Mouse (Mus musculus): ENCODE data around the gene Cdc42se2. TPM values are rescaled to one million over a fixed set of nuclear protein-coding genes. Genes with fewer than 3 reads are reported as not detected.

The Cdc42se2 gene
- total and polyA plus RNA-seq, 2 experiments = 8.0 to 9.2 TPM

DNA sequence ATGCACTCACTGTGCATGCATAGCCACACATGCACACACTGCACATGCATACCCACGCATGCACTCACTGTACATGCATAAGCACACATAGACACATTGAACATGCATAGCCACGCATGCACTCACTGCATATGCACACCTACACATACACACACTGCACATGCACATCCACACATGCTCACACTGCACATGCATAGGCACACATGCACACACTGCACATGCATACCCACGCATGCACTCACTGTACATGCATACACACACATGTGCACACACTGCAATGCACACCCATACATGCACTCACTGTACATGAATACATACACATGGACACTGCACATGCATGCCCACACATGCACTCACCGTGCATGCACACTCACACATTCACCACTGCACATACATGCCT is 4.0 kb upstream of the Cdc42se2 start:
- Histone ChIP-seq H3K4me3 (ENCODE audit: insufficient read depth, low read depth, low read length) (no peak overlapping the region), H3K36me3 (ENCODE audit: control insufficient read depth, insufficient read depth, low read length) (no peaks in the 10 kb centered on the region), H3K27ac (replicated peaks; ENCODE audit: insufficient read depth, low read depth, low read length) (no peak overlapping the region), H3K79me2 (ENCODE audit: control insufficient read depth, insufficient read depth, low read length) (no peaks in the 10 kb centered on the region), H3K4me1 (ENCODE audit: control insufficient read depth, insufficient read depth, low read length) (peaks cover 1% of the 10 kb centered on the region; the same call in 1 of the 2 replicates), H3K9ac (ENCODE audit: low read depth, low read length) (no peak overlapping the region), H3K27me3 (ENCODE audit: control insufficient read depth, insufficient read depth, low read length) (no peaks in the 10 kb centered on the region)
- no peak for DNase-seq (ENCODE audit: extremely low read depth, low read depth, low spot score)
- WGBS = 94% methylated on average over 4 of the region's 4 CpGs
- TF ChIP-seq CTCF (IDR thresholded peaks at IDR 0.05; ENCODE audit: low read depth, low read length) = no peak
- no peak for TF ChIP-seq POLR2A (IDR thresholded peaks at IDR 0.05; ENCODE audit: extremely low read depth, insufficient read depth, low read length)

DNA sequence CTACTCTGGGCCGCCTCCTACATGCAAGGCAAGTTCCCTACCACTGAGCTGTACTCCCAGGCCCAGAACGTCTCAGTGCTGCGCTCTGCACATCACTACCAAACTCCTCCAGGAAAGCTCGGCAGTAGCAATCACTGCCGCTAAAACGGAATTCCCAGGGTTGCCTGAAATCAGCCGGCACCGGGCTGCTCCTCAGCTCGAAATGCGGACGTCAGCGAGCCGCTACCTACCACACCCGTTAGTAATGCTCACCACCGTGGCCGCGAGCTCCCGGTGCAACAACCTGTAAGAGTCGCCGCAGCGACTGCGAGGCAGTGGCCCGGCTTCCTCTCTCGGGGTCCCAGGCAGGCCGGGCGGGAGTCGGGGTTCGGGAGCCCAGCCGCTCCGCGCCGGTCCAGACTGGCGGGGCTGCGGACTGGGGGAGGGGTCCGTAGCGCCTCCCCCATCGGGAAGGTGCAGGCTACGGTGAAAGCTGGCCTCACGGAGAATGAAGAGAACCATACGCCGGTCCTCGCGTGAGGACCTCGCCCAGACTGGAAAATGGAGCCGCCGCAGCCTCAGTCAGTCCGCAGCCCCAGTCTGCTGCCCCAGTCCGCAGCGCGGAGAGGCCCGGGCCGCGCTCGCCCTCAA is 502 bp downstream of the Cdc42se2 start:
- Histone ChIP-seq H3K27me3 (ENCODE audit: control insufficient read depth, insufficient read depth, low read length) (no peaks in the 10 kb centered on the region), H3K9ac (ENCODE audit: low read depth, low read length) (peak overlapping the region; percentile 88), H3K79me2 (ENCODE audit: control insufficient read depth, insufficient read depth, low read length) (peaks cover 12% of the 10 kb centered on the region; the same call in 1 of the 2 replicates), H3K4me3 (ENCODE audit: insufficient read depth, low read depth, low read length) (peak overlapping the region; percentile 79), H3K27ac (replicated peaks; ENCODE audit: insufficient read depth, low read depth, low read length) (peak overlapping the region; percentile 63), H3K36me3 (ENCODE audit: control insufficient read depth, insufficient read depth, low read length) (no peaks in the 10 kb centered on the region), H3K4me1 (ENCODE audit: control insufficient read depth, insufficient read depth, low read length) (peaks cover 1% of the 10 kb centered on the region; the same call in 1 of the 2 replicates)
- DNase-seq (ENCODE audit: extremely low read depth, low read depth, low spot score) = peak; percentile 28
- TF ChIP-seq POLR2A (IDR thresholded peaks at IDR 0.05; ENCODE audit: extremely low read depth, insufficient read depth, low read length) = no peak
- TF ChIP-seq CTCF (IDR thresholded peaks at IDR 0.05; ENCODE audit: low read depth, low read length) = no peak
- WGBS = under 1% methylated on average over 54 of the region's 54 CpGs

DNA sequence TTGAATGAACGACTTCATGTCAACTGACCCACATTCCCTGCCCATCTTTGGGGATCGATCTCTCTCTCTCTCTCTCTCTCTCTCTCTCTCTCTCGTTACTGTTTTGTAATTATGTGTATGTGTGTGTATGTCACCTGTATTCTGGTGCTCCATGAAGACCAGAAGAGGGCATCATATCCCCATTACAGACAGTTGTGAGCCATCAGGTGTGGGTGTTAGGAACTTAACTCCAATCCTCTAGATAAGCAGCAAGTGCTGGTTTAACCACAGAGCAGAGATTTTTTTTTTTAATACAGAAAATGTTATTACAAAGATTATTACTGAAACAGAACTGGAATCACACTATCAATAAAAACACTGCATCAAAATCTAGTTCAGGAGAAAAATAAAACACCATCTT is 1.9 kb downstream of the Cdc42se2 start:
- Histone ChIP-seq H3K27ac (replicated peaks; ENCODE audit: insufficient read depth, low read depth, low read length) (no peak overlapping the region), H3K4me3 (ENCODE audit: insufficient read depth, low read depth, low read length) (no peak overlapping the region), H3K79me2 (ENCODE audit: control insufficient read depth, insufficient read depth, low read length) (peaks cover 17% of the 10 kb centered on the region; the same call in 1 of the 2 replicates), H3K27me3 (ENCODE audit: control insufficient read depth, insufficient read depth, low read length) (no peaks in the 10 kb centered on the region), H3K4me1 (ENCODE audit: control insufficient read depth, insufficient read depth, low read length) (peaks cover 1% of the 10 kb centered on the region; the same call in 1 of the 2 replicates), H3K36me3 (ENCODE audit: control insufficient read depth, insufficient read depth, low read length) (no peaks in the 10 kb centered on the region), H3K9ac (ENCODE audit: low read depth, low read length) (no peak overlapping the region)
- TF ChIP-seq CTCF (IDR thresholded peaks at IDR 0.05; ENCODE audit: low read depth, low read length) (no peak), POLR2A (IDR thresholded peaks at IDR 0.05; ENCODE audit: extremely low read depth, insufficient read depth, low read length) (no peak)
- DNase-seq (ENCODE audit: extremely low read depth, low read depth, low spot score) = no peak
- 88% methylated on average over 3 of the region's 3 CpGs for WGBS

DNA sequence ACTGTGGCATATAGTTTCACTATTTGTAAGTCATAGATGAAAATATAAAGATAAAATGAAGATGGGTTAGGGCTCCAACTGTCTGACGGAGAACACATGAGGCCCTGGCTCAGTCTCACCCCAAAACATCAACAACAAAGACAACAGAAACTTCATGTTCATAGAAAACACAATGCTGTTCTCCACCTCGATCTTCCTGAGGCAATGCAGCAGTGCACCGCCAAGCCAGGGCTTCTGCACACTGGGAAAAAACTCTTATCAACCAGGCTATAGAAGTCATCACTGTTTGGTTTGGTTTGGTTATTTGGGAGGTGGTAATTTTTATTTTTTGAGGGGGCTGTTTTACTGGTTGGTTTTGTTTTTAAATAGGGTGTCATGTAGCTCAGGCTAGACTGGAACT is 3.0 kb downstream of the Cdc42se2 start:
- peaks cover 22% of the 10 kb centered on the region; the same call in 1 of the 2 replicates for H3K79me2 ChIP-seq (ENCODE audit: control insufficient read depth, insufficient read depth, low read length)
- H3K4me1 ChIP-seq (ENCODE audit: control insufficient read depth, insufficient read depth, low read length) = peaks cover 1% of the 10 kb centered on the region; the same call in 1 of the 2 replicates
- TF ChIP-seq CTCF (IDR thresholded peaks at IDR 0.05; ENCODE audit: low read depth, low read length) (no peak), POLR2A (IDR thresholded peaks at IDR 0.05; ENCODE audit: extremely low read depth, insufficient read depth, low read length) (no peak)
- no peak for DNase-seq (ENCODE audit: extremely low read depth, low read depth, low spot score)
- no peak overlapping the region for H3K27ac ChIP-seq (replicated peaks; ENCODE audit: insufficient read depth, low read depth, low read length)
- H3K9ac ChIP-seq (ENCODE audit: low read depth, low read length) = no peak overlapping the region
- 94% methylated on average over 3 of the region's 3 CpGs for WGBS
- no peaks in the 10 kb centered on the region for H3K36me3 ChIP-seq (ENCODE audit: control insufficient read depth, insufficient read depth, low read length)
- no peak overlapping the region for H3K4me3 ChIP-seq (ENCODE audit: insufficient read depth, low read depth, low read length)
- H3K27me3 ChIP-seq (ENCODE audit: control insufficient read depth, insufficient read depth, low read length) = no peaks in the 10 kb centered on the region

DNA sequence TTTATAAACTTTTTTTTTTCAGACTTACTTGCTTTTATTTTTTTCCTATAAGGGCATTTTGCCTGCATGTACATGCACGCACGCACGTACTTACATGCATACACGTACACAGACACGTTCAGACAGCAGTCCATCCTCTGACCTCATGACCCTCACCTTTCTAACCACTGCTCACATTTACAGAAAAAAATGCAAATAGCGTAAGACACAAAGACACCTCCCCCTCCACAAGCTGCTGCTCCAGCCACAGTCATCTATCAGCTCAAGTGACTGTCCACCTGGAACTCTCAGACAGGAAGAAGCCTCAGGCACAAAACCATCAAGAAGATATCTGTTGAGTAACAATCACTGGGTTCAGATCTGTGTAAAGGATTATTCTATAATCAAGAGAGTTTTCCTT is 5.2 kb downstream of the Cdc42se2 start:
- no peaks in the 10 kb centered on the region; the same call in 1 of the 2 replicates for H3K4me1 ChIP-seq (ENCODE audit: control insufficient read depth, insufficient read depth, low read length)
- H3K27ac ChIP-seq (replicated peaks; ENCODE audit: insufficient read depth, low read depth, low read length) = no peak overlapping the region
- 79% methylated on average over 6 of the region's 6 CpGs for WGBS
- H3K9ac ChIP-seq (ENCODE audit: low read depth, low read length) = no peak overlapping the region
- no peaks in the 10 kb centered on the region for H3K36me3 ChIP-seq (ENCODE audit: control insufficient read depth, insufficient read depth, low read length)
- DNase-seq (ENCODE audit: extremely low read depth, low read depth, low spot score) = no peak
- peaks cover 26% of the 10 kb centered on the region; the same call in 1 of the 2 replicates for H3K79me2 ChIP-seq (ENCODE audit: control insufficient read depth, insufficient read depth, low read length)
- TF ChIP-seq POLR2A (IDR thresholded peaks at IDR 0.05; ENCODE audit: extremely low read depth, insufficient read depth, low read length) (no peak), CTCF (IDR thresholded peaks at IDR 0.05; ENCODE audit: low read depth, low read length) (no peak)
- no peaks in the 10 kb centered on the region for H3K27me3 ChIP-seq (ENCODE audit: control insufficient read depth, insufficient read depth, low read length)
- H3K4me3 ChIP-seq (ENCODE audit: insufficient read depth, low read depth, low read length) = no peak overlapping the region

DNA sequence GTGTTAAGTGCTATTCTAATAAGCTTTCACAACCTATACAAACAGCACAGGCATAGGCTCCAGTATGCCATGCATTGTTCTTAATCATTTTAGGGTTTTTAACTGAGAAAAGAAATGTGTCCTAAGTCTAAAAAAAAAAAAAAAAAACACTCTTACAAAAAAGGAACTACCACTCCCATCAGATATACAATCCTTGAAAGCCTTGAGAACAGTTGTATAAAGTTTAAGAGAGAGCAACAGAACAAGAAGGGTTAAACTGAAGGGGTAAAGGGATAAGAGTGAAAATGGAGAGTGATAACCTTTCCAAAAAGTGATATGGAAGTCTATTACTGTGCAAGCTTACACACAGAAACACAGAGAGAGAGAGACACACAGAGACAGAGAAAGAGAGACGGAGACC is 7.5 kb downstream of the Cdc42se2 start:
- H3K79me2 ChIP-seq (ENCODE audit: control insufficient read depth, insufficient read depth, low read length) = peaks cover 31% of the 10 kb centered on the region; the same call in 1 of the 2 replicates
- peaks cover 2% of the 10 kb centered on the region; the same call in 1 of the 2 replicates for H3K4me1 ChIP-seq (ENCODE audit: control insufficient read depth, insufficient read depth, low read length)
- no peak for DNase-seq (ENCODE audit: extremely low read depth, low read depth, low spot score)
- H3K9ac ChIP-seq (ENCODE audit: low read depth, low read length) = no peak overlapping the region
- no peaks in the 10 kb centered on the region for H3K36me3 ChIP-seq (ENCODE audit: control insufficient read depth, insufficient read depth, low read length)
- no peak overlapping the region for H3K27ac ChIP-seq (replicated peaks; ENCODE audit: insufficient read depth, low read depth, low read length)
- H3K27me3 ChIP-seq (ENCODE audit: control insufficient read depth, insufficient read depth, low read length) = no peaks in the 10 kb centered on the region
- WGBS = 86% methylated on average over 1 of the region's 1 CpGs
- H3K4me3 ChIP-seq (ENCODE audit: insufficient read depth, low read depth, low read length) = no peak overlapping the region
- TF ChIP-seq POLR2A (IDR thresholded peaks at IDR 0.05; ENCODE audit: extremely low read depth, insufficient read depth, low read length) = no peak
- no peak for TF ChIP-seq CTCF (IDR thresholded peaks at IDR 0.05; ENCODE audit: low read depth, low read length)
